Mouse (Mus musculus) forebrain, embryonic 13.5 days (tissue): Measurements from ENCODE around the gene Cic. TPM values are rescaled to one million over a fixed set of nuclear protein-coding genes. Genes with fewer than 3 reads are reported as not detected.

Source experiments
- ATAC-seq: fragments of 200-750 bp; cut with Nextera tagmentation; 2 replicates; pipeline ENCODE4 v1.8.0; 2017
- H3K27ac ChIP-seq: fragments of 300-500 bp; sonication (generic); 2 replicates; pipeline ENCODE4 v1.5.1; 2015; ENCODE audit warnings: inconsistent platforms, mild to moderate bottlenecking, moderate library complexity
- H3K27me3 ChIP-seq: fragments of 300-500 bp; sonication (generic); 2 replicates; pipeline ENCODE4 v1.6.1; 2015; ENCODE audit warnings: mild to moderate bottlenecking, inconsistent platforms
- H3K36me3 ChIP-seq: fragments of 300-500 bp; sonication (generic); 2 replicates; pipeline ENCODE4 v1.6.1; 2015; ENCODE audit warnings: mild to moderate bottlenecking, inconsistent platforms; ENCODE audit not compliant: poor library complexity, severe bottlenecking
- H3K4me1 ChIP-seq: fragments of 300-500 bp; sonication (generic); 2 replicates; pipeline ENCODE4 v1.6.1; 2015; ENCODE audit warnings: inconsistent platforms
- H3K4me2 ChIP-seq: fragments of 300-500 bp; sonication (generic); 2 replicates; pipeline ENCODE4 v1.6.1; 2015; ENCODE audit warnings: inconsistent platforms, mild to moderate bottlenecking, moderate library complexity
- H3K4me3 ChIP-seq: fragments of 300-500 bp; sonication (generic); 2 replicates; pipeline ENCODE4 v1.5.1; 2015; ENCODE audit warnings: mild to moderate bottlenecking, inconsistent platforms
- H3K9ac ChIP-seq: fragments of 300-500 bp; sonication (generic); 2 replicates; pipeline ENCODE4 v1.6.1; 2015; ENCODE audit warnings: mild to moderate bottlenecking, inconsistent platforms
- H3K9me3 ChIP-seq: fragments of 300-500 bp; sonication (generic); replicated peaks from 2 replicates; pipeline ENCODE4 v1.6.1; 2016; ENCODE audit warnings: inconsistent platforms
- WGBS: fragments of 180-500 bp; shearing (Covaris S2); methylation state at CpG from one replicate; pipeline ENCODE4 v1.1.7; 2015; 5-methylcytosine and 5-hydroxymethylcytosine counted together
- microRNA-seq: library from miRNA; unstranded; fragments of <30 nt; microRNA quantifications from one replicate; pipeline ENCODE4, GENCODE M21; 2016
- polyA plus RNA-seq: library from polyadenylated mRNA; unstranded; fragments of >200 nt; fragmentation: Nextera tagmentation; extraction: Ambion mirVana; gene quantifications from 2 replicates; pipeline ENCODE4 v1.2.1, GENCODE M21; 2015

Gene Cic
- polyA plus RNA-seq, 1 experiment from 2014 or later: 47.0 TPM

DNA sequence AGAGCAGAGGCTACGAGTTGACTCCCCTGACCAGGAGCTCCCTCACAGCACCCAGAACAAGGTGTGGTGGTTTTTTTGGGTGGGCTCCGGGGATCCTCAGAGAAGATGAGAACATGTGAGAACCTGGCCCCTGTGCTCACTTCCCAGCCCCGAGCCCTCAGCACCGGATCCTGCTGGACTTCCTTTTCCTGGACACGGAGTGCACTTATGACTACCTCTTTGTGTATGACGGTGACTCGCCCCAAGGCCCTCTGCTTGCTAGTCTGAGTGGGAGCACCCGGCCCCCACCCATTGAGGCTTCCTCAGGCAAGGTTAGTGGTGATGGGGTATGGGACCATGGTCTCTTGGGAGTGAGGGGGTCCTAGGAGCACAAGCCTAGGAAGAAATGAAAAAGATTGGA, 58.7 kb downstream of the Cic start:
- 91% methylated on average over 8 of the region's 8 CpGs for WGBS
- Histone ChIP-seq H3K27ac (no peak overlapping the region), H3K27me3 (no peaks in the 10 kb centered on the region), H3K9ac (no peak overlapping the region; the same call in 1 of the 2 replicates), H3K36me3 (peaks cover 38% of the 10 kb centered on the region), H3K4me3 (no peak overlapping the region), H3K4me2 (no peak overlapping the region), H3K9me3 (no peaks in the 10 kb centered on the region), H3K4me1 (peaks cover 10% of the 10 kb centered on the region)
- no peak for ATAC-seq

DNA sequence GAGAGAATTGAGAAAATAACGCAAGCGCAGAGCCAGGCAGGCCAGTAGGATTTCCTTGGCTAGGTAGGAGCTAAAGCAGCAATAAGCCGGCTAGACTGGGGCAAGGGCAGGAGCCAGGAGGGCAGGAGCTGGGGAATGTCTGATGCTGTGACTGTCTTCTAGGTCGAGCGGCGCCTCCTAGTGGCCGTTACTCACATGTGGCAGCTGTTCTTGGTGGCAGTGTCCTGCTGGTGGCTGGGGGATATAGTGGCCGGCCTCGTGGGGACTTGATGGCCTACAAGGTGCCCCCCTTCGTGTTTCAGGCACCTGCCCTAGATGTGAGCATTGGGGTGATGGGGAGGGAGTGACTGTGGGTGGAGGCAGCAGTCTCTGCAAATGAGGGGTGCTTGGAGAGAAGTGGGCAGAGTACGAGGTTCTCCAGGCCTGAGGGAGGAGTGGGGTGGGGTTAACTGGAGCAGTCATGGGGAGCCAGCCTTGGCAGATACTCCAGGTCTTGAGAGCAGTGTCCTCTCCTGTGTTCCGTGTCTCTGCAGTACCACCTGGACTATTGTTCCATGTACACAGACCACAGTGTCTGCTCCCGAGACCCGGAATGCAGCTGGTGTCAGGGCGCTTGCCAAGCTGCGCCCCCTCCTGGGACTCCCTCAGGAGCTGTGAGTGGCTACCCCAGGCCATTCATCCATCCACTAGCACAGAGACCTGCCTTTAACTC, 66.2 kb downstream of the Cic start:
- WGBS: 39% methylated on average over 16 of the region's 16 CpGs
- peaks cover 70% of the 10 kb centered on the region for H3K36me3 ChIP-seq
- H3K27ac ChIP-seq: no peak overlapping the region
- H3K27me3 ChIP-seq: no peaks in the 10 kb centered on the region
- no peak overlapping the region for H3K9ac ChIP-seq
- ATAC-seq: 0 out of 2 replicates have a peak, but pooled peaks have one; percentile 69
- H3K4me1 ChIP-seq: no peaks in the 10 kb centered on the region
- H3K4me3 ChIP-seq: no peak overlapping the region
- no peaks in the 10 kb centered on the region for H3K9me3 ChIP-seq
- H3K4me2 ChIP-seq: no peak overlapping the region

DNA sequence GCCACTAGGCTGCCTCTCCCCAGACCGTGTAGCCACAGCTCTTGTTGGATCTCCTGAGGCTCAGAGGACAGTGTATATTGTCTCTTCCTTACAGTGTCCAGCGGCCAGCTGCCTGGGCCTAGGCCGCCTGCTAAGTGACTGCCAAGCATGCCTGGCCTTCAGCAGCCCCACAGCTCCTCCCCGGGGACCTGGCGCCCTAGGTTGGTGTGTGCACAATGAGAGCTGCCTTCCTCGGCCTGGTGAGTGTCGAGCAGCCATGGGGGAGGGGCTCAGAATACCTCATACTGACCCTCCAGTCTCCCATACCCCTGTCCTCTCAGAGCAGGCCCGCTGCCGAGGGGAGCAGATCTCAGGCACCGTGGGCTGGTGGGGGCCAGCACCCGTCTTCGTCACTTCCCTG, 67.0 kb downstream of the Cic start:
- Histone ChIP-seq H3K4me3 (no peak overlapping the region), H3K36me3 (peaks cover 72% of the 10 kb centered on the region), H3K4me1 (no peaks in the 10 kb centered on the region), H3K9ac (no peak overlapping the region), H3K27ac (no peak overlapping the region), H3K4me2 (no peak overlapping the region), H3K27me3 (no peaks in the 10 kb centered on the region), H3K9me3 (no peaks in the 10 kb centered on the region)
- ATAC-seq: no peak
- 86% methylated on average over 12 of the region's 12 CpGs for WGBS

DNA sequence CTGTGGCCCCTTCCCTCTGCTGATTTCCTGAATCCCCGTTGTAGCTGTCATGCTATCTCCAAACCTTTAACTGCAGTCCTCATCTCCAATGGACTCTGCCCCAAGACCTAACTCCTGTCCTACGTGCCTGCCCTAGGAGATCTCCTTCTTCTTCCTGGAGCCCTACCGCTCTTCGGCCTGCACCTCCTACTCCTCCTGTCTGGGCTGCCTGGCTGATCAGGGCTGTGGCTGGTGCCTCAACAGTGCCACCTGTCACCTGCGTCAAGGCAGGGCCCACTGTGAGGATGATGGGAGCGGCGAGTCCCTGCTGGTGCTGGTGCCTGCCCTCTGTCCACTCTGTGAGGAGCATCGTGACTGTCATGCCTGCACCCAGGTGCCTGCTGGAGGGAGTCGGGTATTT, 71.8 kb downstream of the Cic start:
- Histone ChIP-seq H3K36me3 (peaks cover 82% of the 10 kb centered on the region), H3K9ac (no peak overlapping the region)
- ATAC-seq: no peak

DNA sequence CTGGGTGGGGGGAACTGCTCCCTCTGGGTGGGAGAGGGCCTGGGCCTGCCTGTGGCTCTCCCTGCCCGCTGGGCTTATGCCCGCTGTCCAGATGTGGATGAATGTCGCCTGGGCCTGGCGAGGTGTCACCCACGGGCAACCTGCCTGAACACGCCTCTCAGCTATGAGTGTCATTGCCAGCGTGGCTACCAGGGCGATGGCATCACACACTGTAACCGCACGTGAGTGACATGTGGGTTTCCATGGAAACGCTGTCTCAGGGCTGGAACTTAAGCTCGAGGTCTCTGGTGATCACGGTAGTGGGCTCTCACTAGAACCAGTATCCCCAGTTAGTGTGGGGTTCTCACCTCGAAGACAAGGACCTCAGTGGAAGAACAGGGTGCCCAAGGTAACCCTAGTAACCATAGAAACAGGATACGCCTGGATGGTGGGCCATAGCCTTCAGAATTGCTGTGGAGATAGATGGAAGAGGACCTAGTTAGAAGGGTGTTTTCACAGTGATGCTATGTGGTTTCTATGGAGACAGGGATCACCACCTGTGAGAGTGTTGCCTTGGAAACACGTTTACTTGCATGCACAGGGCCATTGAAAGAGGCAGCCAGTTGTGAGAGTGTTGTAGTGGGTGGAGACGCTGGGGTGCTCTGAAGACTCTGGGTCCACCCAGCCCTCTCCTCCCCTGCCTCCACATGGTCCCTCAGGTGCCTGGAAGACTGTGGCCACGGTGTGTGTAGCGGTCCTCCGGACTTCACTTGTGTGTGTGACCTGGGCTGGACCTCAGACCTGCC, 73.7 kb downstream of the Cic start:
- H3K36me3 ChIP-seq: peaks cover 79% of the 10 kb centered on the region
- ATAC-seq: peak; percentile 69

More for the DNA sequence above, 71.8 kb downstream of the Cic start:
- 92% methylated on average over 9 of the region's 9 CpGs for WGBS
- Histone ChIP-seq H3K4me3 (no peak overlapping the region), H3K9me3 (no peaks in the 10 kb centered on the region), H3K27me3 (no peaks in the 10 kb centered on the region), H3K4me2 (no peak overlapping the region), H3K4me1 (0 out of 2 replicates have a peak, but pooled peaks cover 9% of the 10 kb centered on the region), H3K27ac (no peak overlapping the region)

More for the DNA sequence above, 73.7 kb downstream of the Cic start:
- no peaks in the 10 kb centered on the region for H3K9me3 ChIP-seq
- 0 out of 2 replicates have a peak, but pooled peaks cover 9% of the 10 kb centered on the region for H3K4me1 ChIP-seq
- H3K9ac ChIP-seq: no peak overlapping the region
- H3K4me2 ChIP-seq: no peak overlapping the region
- WGBS: 71% methylated on average over 20 of the region's 20 CpGs
- no peaks in the 10 kb centered on the region for H3K27me3 ChIP-seq
- no peak overlapping the region for H3K4me3 ChIP-seq
- H3K27ac ChIP-seq: peak overlapping the region; percentile 32; the same call in 1 of the 2 replicates

Small RNAs within 50 kb of the gene (microRNA-seq; reads per million reads assigned to microRNA genes)
- gene Mir7048: not detected

Other genes starting within 250 kb of the Cic start
- gene Grik5, start 195.4 kb upstream of the Cic start, polyA plus RNA-seq: 12.8 and 14.7 TPM in 2 replicates
- gene Zfp574, start 195.1 kb upstream of the Cic start, polyA plus RNA-seq: 33.5 and 38.1 TPM in 2 replicates
- gene Pou2f2, start 88.0 kb upstream of the Cic start, polyA plus RNA-seq: 21.9 and 22.2 TPM in 2 replicates
- 11.0 and 12.5 TPM in 2 replicates for gene Dedd2, start 47.1 kb upstream of the Cic start, polyA plus RNA-seq
- 2.0 and 2.1 TPM in 2 replicates for gene Zfp526, start 46.3 kb upstream of the Cic start, polyA plus RNA-seq
- 11.2 and 12.9 TPM in 2 replicates for gene Gsk3a, start 29.9 kb upstream of the Cic start, polyA plus RNA-seq
- 5.5 and 5.8 TPM in 2 replicates for gene Erf, start 16.9 kb upstream of the Cic start, polyA plus RNA-seq
- gene Pafah1b3, start 30.3 kb downstream of the Cic start, polyA plus RNA-seq: 513 and 525 TPM in 2 replicates
- gene Prr19, start 33.7 kb downstream of the Cic start, polyA plus RNA-seq: 0.93 and 1.6 TPM in 2 replicates
- 14.1 and 16.4 TPM in 2 replicates for gene Tmem145, start 38.4 kb downstream of the Cic start, polyA plus RNA-seq
- gene Megf8, start 49.5 kb downstream of the Cic start, polyA plus RNA-seq: 14.2 and 16.6 TPM in 2 replicates
- gene Cnfn, start 102.0 kb downstream of the Cic start, polyA plus RNA-seq: not detected in 2 replicates
- gene Lipe, start 131.0 kb downstream of the Cic start, polyA plus RNA-seq: 10.6 and 11.9 TPM in 2 replicates
- gene Cxcl17, start 145.2 kb downstream of the Cic start, polyA plus RNA-seq: 0.40 and 0.45 TPM in 2 replicates
- 0.39 and 0.49 TPM in 2 replicates for gene Ceacam1, start 209.9 kb downstream of the Cic start, polyA plus RNA-seq